Mouse (Mus musculus): ENCODE results near the gene Zfp646. TPM values are rescaled to one million over a fixed set of nuclear protein-coding genes. Genes with fewer than 3 reads are reported as not detected.

The Zfp646 gene
- polyA plus RNA-seq, 1 experiment from 2014 or later, result 16.2 TPM

DNA sequence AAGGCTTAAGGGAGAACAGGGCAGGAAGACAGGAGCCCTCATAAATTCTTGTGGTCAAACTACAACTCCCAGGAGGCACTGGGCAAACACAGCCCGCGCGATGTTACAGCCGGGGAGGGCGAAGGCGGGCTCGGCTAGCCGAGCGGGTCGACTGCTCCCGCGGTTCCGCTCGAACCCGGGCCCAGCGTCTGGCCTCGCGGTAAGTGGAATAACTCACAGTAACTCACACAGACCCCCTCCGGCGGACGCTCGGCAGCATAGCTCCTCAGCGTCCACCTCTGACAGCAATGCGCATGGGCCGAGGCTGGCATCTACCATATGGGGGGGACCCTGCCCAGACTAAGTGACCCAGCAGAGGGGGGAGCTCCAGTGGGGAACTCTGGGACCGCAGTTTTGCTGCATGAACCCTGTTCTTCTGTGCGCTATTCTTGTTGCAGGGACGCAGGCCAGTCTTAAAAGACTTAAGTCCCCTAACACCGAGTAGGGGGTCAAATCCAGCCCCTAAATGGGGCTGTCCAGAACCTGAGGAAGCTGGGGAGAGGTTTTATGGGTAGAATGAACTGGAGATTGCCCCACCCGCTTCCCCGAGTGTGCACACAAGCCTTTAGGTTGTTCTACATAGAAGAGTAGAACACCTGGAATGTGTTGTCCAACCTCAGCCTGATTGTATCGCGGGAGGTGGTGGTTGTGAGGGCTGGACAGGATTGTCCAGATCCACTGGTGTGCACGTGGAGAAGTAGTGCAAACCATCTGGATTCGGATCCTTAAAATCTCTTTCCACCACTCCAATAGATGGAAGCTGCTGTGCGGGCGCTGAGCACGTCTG, 28.2 kb downstream of the Zfp646 start, which contains the start of gene Bckdk:
Bckdk (plus strand) TSS at position 112 of the 826 bp plus-strand sequence.
- peak; percentile 84 for ATAC-seq (ENCODE audit: insufficient number of reproducible peaks, insufficient read depth, low FRiP score, low TSS enrichment)
- H3K4me2 ChIP-seq (replicated peaks), result peak within 1 kb of the TSS; percentile 78
- WGBS, result 7% methylated on average over 38 of the region's 38 CpGs

DNA sequence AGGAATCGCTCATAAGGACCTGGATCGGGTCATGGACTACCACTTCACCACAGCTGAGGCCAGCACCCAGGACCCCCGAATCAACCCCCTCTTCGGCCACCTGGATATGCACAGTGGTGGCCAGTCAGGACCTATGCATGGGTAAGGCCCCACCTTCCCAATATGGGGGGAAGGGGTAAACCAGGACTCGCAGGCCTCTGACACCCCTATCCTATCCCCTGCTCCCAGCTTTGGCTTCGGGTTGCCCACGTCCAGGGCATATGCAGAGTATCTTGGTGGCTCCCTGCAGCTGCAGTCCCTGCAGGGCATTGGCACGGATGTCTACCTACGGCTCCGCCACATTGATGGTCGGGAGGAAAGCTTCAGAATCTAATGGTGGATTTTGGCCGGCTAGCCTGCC, 31.9 kb downstream of the Zfp646 start:
- H3K36me3 ChIP-seq, result peaks cover 45% of the 10 kb centered on the region
- no peak overlapping the region for H3K4me2 ChIP-seq (replicated peaks)
- no peak overlapping the region for H3K9ac ChIP-seq
- H3K27ac ChIP-seq, result no peak overlapping the region
- H3K9me3 ChIP-seq, result no peaks in the 10 kb centered on the region
- H3K4me1 ChIP-seq, result peaks cover 18% of the 10 kb centered on the region
- H3K4me3 ChIP-seq, result no peak overlapping the region
- ATAC-seq (ENCODE audit: insufficient number of reproducible peaks, insufficient read depth, low FRiP score, low TSS enrichment), result no peak
- H3K27me3 ChIP-seq, result no peaks in the 10 kb centered on the region
- 96% methylated on average over 12 of the region's 12 CpGs for WGBS

More for the DNA sequence above, 28.2 kb downstream of the Zfp646 start, which contains the start of gene Bckdk:
- H3K9ac ChIP-seq, result peak within 1 kb of the TSS; percentile 83
- peak within 1 kb of the TSS; percentile 90 for H3K27ac ChIP-seq
- H3K27me3 ChIP-seq, result no peaks in the 10 kb centered on the region
- peak within 1 kb of the TSS; percentile 69 for H3K4me3 ChIP-seq
- H3K9me3 ChIP-seq, result no peaks in the 10 kb centered on the region
- H3K36me3 ChIP-seq, result peaks cover 36% of the 10 kb centered on the region
- peaks cover 15% of the 10 kb centered on the region for H3K4me1 ChIP-seq

DNA sequence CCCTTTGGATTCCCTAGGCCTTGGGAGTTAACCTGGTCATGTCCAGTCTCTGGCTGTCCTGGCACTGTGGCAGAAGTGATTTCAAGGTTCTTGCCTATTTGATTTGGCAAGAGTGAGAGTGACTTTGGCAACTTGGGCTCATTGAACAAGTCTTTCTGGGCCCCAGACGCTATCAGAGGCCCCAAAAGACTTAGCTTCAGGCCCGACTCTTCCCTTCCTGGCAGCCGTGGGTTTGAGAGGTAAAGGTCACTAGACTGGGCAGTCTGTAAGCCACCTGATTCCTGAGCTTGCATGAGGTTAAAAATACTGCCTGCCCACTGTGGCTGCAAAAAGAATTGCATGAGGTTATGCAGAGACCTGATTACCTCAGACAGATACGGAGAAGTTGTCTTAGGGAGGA, 32.6 kb downstream of the Zfp646 start:
- Histone ChIP-seq H3K36me3 (peaks cover 45% of the 10 kb centered on the region), H3K4me3 (no peak overlapping the region), H3K27me3 (no peaks in the 10 kb centered on the region), H3K9ac (no peak overlapping the region), H3K4me2 (replicated peaks) (no peak overlapping the region), H3K4me1 (peaks cover 22% of the 10 kb centered on the region), H3K27ac (no peak overlapping the region), H3K9me3 (no peaks in the 10 kb centered on the region)
- ATAC-seq (ENCODE audit: insufficient number of reproducible peaks, insufficient read depth, low FRiP score, low TSS enrichment), result no peak
- 84% methylated on average over 4 of the region's 4 CpGs for WGBS

DNA sequence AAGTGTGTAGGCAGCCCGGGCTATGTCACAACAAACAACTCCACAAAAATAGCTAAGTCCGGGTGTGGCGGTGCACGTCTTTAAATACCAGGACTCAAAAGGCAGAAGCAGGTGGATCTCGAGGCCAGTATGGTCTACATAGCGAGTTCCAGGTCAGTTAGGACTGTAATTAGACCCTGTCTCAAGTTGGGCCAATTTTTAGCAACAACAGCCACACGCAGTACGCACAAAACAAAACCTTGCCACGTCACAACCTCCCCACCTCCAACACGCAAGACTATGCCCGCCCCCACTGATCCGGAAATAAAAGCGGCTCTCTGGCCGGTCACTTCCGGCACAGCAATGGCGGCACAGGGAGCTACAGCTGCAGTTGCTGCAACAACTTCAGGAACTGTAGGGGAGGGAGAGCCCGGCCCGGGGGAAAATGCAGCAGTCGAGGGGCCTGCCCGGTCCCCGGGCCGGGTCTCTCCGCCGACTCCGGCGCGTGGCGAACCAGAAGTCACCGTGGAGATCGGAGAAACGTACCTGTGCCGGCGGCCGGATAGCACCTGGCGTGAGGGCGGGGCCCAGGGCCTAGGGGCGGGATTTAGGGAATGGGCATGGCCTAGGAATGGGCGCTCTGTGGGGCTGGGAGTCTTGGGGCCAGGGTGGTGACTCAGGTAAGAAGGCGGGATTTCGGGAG, 36.3 kb downstream of the Zfp646 start, which contains the start of gene Kat8:
Kat8 (plus strand) TSS at position 327 of the 682 bp plus-strand sequence.
- Histone ChIP-seq H3K4me2 (replicated peaks) (peak within 1 kb of the TSS; percentile 66), H3K4me3 (peak within 1 kb of the TSS; percentile 75), H3K9ac (peak within 1 kb of the TSS; percentile 77), H3K36me3 (peaks cover 47% of the 10 kb centered on the region), H3K27ac (peak within 1 kb of the TSS; percentile 81), H3K4me1 (peaks cover 7% of the 10 kb centered on the region; the same call in 1 of the 2 replicates), H3K27me3 (no peaks in the 10 kb centered on the region), H3K9me3 (no peaks in the 10 kb centered on the region)
- ATAC-seq (ENCODE audit: insufficient number of reproducible peaks, insufficient read depth, low FRiP score, low TSS enrichment), result peak; percentile 93
- WGBS, result 2% methylated on average over 40 of the region's 40 CpGs

DNA sequence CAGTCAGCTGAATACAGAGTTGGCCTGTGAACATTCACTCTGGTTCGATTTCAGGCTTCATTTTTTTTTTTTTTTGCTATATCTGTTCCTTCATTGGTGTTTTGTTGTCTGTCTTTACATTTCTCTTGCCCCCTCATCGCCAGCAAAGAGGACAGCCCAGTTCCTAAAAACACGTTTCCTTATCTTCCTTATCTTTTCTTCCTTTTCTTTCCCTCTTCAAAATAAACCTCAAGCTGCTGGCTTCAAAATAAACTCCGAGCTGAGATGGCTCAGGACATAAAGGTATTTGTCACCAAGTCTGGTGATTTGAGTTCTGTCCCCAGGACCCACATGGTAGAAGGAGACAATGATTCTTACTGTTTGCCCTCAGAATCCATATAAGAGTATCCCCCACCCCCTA, 36.9 kb downstream of the Zfp646 start:
- H3K9ac ChIP-seq, result peak overlapping the region; percentile 77
- 28% methylated on average over 4 of the region's 4 CpGs for WGBS
- H3K27me3 ChIP-seq, result no peaks in the 10 kb centered on the region
- H3K36me3 ChIP-seq, result peaks cover 45% of the 10 kb centered on the region
- peak overlapping the region; percentile 66 for H3K4me2 ChIP-seq (replicated peaks)
- H3K9me3 ChIP-seq, result no peaks in the 10 kb centered on the region
- ATAC-seq (ENCODE audit: insufficient number of reproducible peaks, insufficient read depth, low FRiP score, low TSS enrichment), result no peak
- H3K4me1 ChIP-seq, result peaks cover 7% of the 10 kb centered on the region; the same call in 1 of the 2 replicates
- peak overlapping the region; percentile 75 for H3K4me3 ChIP-seq
- no peak overlapping the region for H3K27ac ChIP-seq

DNA sequence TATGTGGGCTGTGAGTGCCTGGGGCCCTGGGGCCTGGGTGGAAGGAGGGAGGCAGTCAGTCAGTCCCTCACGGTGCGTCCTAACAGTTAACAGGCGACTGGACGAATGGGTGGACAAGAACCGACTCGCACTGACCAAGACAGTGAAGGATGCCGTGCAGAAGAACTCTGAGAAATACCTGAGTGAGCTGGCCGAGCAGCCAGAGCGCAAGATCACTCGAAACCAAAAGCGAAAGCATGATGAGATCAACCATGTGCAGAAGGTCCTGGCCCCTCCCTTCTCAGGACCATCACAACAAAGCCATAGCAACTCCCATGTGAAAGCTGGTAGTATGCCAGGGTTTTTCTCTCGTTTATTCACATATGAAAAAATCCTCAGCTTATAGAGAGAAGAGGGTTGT, 39.3 kb downstream of the Zfp646 start:
- H3K27ac ChIP-seq, result no peak overlapping the region
- H3K27me3 ChIP-seq, result no peaks in the 10 kb centered on the region
- H3K9me3 ChIP-seq, result no peaks in the 10 kb centered on the region
- H3K4me2 ChIP-seq (replicated peaks), result no peak overlapping the region
- ATAC-seq (ENCODE audit: insufficient number of reproducible peaks, insufficient read depth, low FRiP score, low TSS enrichment), result no peak
- H3K4me3 ChIP-seq, result no peak overlapping the region
- WGBS, result 90% methylated on average over 12 of the region's 12 CpGs
- H3K4me1 ChIP-seq, result peaks cover 7% of the 10 kb centered on the region; the same call in 1 of the 2 replicates
- H3K36me3 ChIP-seq, result peaks cover 28% of the 10 kb centered on the region
- no peak overlapping the region for H3K9ac ChIP-seq

DNA sequence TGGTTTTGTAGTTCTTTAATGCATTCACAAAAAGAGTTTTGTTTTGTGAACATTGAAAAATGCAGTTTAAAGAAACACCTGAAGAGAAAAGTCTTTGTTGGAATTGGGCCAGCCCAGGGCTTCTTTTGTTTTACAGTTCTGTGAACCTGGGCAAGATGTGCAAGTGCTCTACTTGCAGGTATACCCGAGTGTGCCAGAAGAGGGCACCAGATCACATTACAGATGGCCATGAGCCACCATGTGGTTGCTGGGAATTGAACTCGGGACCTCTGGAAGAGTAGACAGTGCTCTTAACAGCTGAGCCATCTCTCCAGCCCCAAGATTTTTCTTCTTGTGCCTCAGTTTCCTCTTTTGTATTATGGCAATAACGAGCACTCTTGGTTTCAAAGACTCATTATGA, 42.2 kb downstream of the Zfp646 start:
- Histone ChIP-seq H3K4me3 (no peak overlapping the region), H3K27ac (no peak overlapping the region), H3K9me3 (no peaks in the 10 kb centered on the region), H3K9ac (no peak overlapping the region), H3K4me2 (replicated peaks) (no peak overlapping the region), H3K27me3 (no peaks in the 10 kb centered on the region), H3K4me1 (peaks cover 1% of the 10 kb centered on the region; the same call in 1 of the 2 replicates), H3K36me3 (peaks cover 43% of the 10 kb centered on the region)
- no peak for ATAC-seq (ENCODE audit: insufficient number of reproducible peaks, insufficient read depth, low FRiP score, low TSS enrichment)
- 56% methylated on average over 3 of the region's 3 CpGs for WGBS

DNA sequence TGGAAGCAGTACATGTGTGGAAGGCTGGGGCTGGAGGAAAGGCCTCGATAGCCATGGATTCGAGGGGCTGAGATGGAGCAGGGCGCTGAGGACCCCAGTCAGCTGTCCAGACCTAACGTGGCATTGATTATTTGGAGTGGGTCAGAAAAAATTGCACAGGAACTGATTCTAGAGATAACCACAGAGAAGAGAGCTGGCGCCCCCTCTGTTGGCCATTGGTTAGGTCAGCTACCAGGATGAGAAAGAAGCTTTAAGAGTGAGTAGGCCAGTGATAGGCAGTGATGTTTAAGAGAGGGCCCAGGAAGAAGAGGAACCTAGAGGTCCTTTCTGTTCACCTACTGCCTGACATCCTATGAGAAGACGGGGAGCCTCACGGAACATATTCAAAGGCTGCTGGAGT, 43.3 kb downstream of the Zfp646 start:
- no peak for ATAC-seq (ENCODE audit: insufficient number of reproducible peaks, insufficient read depth, low FRiP score, low TSS enrichment)
- peaks cover 53% of the 10 kb centered on the region for H3K36me3 ChIP-seq
- H3K9me3 ChIP-seq, result no peaks in the 10 kb centered on the region
- no peak overlapping the region for H3K9ac ChIP-seq
- no peak overlapping the region for H3K4me3 ChIP-seq
- H3K27me3 ChIP-seq, result no peaks in the 10 kb centered on the region
- no peak overlapping the region for H3K27ac ChIP-seq
- no peaks in the 10 kb centered on the region for H3K4me1 ChIP-seq
- 82% methylated on average over 7 of the region's 7 CpGs for WGBS
- H3K4me2 ChIP-seq (replicated peaks), result no peak overlapping the region

DNA sequence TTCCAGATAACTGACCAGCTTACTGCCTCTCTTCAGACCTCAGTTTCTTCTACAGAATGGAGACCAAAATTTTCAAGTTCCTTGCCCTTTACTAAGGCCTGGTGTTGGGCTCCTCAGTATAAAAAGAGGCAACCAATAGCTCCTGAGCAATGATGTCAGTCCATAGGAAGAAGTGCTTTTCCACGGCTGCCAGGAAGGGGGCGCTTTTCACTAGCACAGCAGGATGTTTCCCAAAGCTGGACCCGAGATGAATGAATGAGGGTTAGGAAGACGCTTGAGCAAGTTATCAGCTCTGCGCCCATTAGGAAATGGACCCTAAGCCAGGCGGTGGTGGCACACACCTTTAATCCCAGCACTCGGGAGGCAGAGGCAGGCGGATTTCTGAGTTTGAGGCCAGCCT, 45.5 kb downstream of the Zfp646 start:
- no peaks in the 10 kb centered on the region for H3K4me1 ChIP-seq
- no peaks in the 10 kb centered on the region for H3K27me3 ChIP-seq
- no peak overlapping the region for H3K4me3 ChIP-seq
- no peak overlapping the region for H3K9ac ChIP-seq
- ATAC-seq (ENCODE audit: insufficient number of reproducible peaks, insufficient read depth, low FRiP score, low TSS enrichment), result no peak
- H3K27ac ChIP-seq, result no peak overlapping the region
- 66% methylated on average over 8 of the region's 8 CpGs for WGBS
- H3K4me2 ChIP-seq (replicated peaks), result no peak overlapping the region
- no peaks in the 10 kb centered on the region for H3K9me3 ChIP-seq
- peaks cover 60% of the 10 kb centered on the region for H3K36me3 ChIP-seq

DNA sequence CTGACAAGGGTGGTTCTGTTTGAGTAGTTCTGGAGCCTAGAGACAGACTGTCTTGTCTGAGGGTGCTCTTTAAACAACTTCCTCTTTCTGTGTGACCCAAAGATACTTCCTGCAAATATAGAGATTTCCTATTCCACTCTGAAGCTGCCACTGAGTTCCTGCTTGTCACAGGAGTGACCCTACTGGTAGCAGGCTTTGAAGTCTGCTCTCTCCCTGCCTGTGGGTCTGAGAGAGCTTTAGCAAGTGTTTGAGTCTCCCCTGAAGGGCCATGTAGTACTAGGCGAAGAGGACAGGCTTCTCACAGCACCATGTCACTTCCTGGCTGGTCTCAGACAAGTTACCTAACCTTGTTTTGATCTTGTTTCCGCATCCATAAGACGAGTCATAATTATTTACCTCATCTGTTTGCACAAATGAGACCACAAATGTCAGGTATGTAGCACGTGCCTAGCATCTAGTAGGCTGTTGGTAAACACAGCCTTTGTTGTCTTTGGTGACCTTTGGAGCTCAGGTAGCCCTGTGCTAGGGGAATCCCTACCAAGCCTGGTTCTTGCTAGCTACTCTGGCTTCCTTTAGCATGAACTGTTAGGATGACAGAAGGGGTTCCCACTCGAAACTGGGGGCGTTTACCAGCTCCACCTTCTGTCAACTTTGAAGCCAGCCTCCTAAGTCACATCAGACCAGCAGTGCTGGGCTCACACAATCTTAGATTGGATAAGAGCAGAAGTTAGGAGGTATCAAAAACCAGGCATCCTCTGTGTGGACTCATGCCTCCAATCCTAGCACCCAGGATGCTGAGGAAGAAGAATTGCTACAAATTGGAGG, 46.6 kb downstream of the Zfp646 start:
- ATAC-seq (ENCODE audit: insufficient number of reproducible peaks, insufficient read depth, low FRiP score, low TSS enrichment), result no peak
- Histone ChIP-seq H3K27ac (no peak overlapping the region), H3K4me3 (no peak overlapping the region), H3K9ac (no peak overlapping the region), H3K4me1 (no peaks in the 10 kb centered on the region), H3K36me3 (peaks cover 58% of the 10 kb centered on the region), H3K27me3 (peaks cover 1% of the 10 kb centered on the region; the same call in 1 of the 2 replicates), H3K4me2 (replicated peaks) (no peak overlapping the region), H3K9me3 (no peaks in the 10 kb centered on the region)
- 84% methylated on average over 6 of the region's 6 CpGs for WGBS

DNA sequence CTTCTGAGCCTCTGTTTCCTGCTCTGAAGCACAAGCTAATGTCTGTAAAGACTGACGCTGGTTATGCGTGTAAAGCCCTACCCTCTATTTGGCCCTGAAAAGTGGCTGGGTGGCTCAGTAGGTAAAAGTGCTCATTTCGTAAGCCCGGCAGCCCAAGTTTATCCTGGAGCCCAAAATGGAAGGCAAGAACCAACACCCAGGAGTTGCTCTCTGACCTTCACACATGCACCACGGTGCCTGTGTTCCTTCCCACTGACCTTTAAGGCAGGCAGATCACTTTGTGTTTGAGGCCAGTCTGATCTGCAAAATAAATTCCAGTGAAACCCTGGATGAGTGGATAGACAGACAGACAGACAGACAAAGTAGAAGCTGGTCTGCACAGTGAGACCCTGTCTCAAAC, 47.7 kb downstream of the Zfp646 start:
- no peak overlapping the region for H3K4me2 ChIP-seq (replicated peaks)
- ATAC-seq (ENCODE audit: insufficient number of reproducible peaks, insufficient read depth, low FRiP score, low TSS enrichment), result no peak
- H3K4me1 ChIP-seq, result no peaks in the 10 kb centered on the region
- H3K36me3 ChIP-seq, result peaks cover 53% of the 10 kb centered on the region
- no peak overlapping the region for H3K9ac ChIP-seq
- 81% methylated on average over 5 of the region's 5 CpGs for WGBS
- H3K27ac ChIP-seq, result no peak overlapping the region
- no peak overlapping the region for H3K4me3 ChIP-seq
- H3K9me3 ChIP-seq, result no peaks in the 10 kb centered on the region
- peaks cover 11% of the 10 kb centered on the region for H3K27me3 ChIP-seq

Data from embryonic facial prominence, embryonic 12.5 days (tissue).